Mouse (Mus musculus): ENCODE measurements around the gene Nme4. TPM values are rescaled to one million over a fixed set of nuclear protein-coding genes. Genes with fewer than 3 reads are reported as not detected.

Nme4 gene
- 115 and 137 TPM in 2 replicates for polyA plus RNA-seq (2016; fragmentation: Nextera tagmentation; extraction: Ambion mirVana)

- Histone ChIP-seq H3K36me3 (peaks cover 20% of the 10 kb centered on the region), H3K9me3 (no peaks in the 10 kb centered on the region), H3K4me3 (peak within 1 kb of the TSS; percentile 88), H3K4me1 (peaks cover 18% of the 10 kb centered on the region), H3K27ac (peak within 1 kb of the TSS; percentile 98), H3K27me3 (ENCODE audit: insufficient read depth, poor library complexity, severe bottlenecking) (no peaks in the 10 kb centered on the region)
- DNase-seq (ENCODE audit: low spot score): peak; percentile 89
- 4% methylated on average over 47 of the region's 47 CpGs for WGBS
These were observed at the start of gene Nme4 for GRCm38 (mm10) chr17:26095121-26095740. Nme4 (minus strand) TSS chr17:26095602.

GRCm38 (mm10) chr17:26143386-26143785 lies 48.0 kb upstream of the Nme4 start:
- H3K27ac ChIP-seq: no peak overlapping the region
- H3K4me3 ChIP-seq: no peak overlapping the region
- H3K27me3 ChIP-seq (ENCODE audit: insufficient read depth, poor library complexity, severe bottlenecking): no peaks in the 10 kb centered on the region
- WGBS: 97% methylated on average over 5 of the region's 5 CpGs
- H3K9me3 ChIP-seq: no peaks in the 10 kb centered on the region
- peak; percentile 68 for DNase-seq (ENCODE audit: low spot score)
- H3K4me1 ChIP-seq: peaks cover 21% of the 10 kb centered on the region
- H3K36me3 ChIP-seq: peaks cover 54% of the 10 kb centered on the region

GRCm38 (mm10) chr17:26142796-26143195 lies 47.4 kb upstream of the Nme4 start:
- peak; percentile 64 for DNase-seq (ENCODE audit: low spot score)
- 87% methylated on average over 4 of the region's 4 CpGs for WGBS
- peaks cover 48% of the 10 kb centered on the region for H3K36me3 ChIP-seq

GRCm38 (mm10) chr17:26138901-26139381 lies 43.5 kb upstream of the Nme4 start:
- Histone ChIP-seq H3K27ac (peak overlapping the region; percentile 95), H3K4me1 (peaks cover 33% of the 10 kb centered on the region), H3K27me3 (ENCODE audit: insufficient read depth, poor library complexity, severe bottlenecking) (no peaks in the 10 kb centered on the region), H3K9me3 (no peaks in the 10 kb centered on the region), H3K36me3 (peaks cover 16% of the 10 kb centered on the region), H3K4me3 (peak overlapping the region; percentile 91)
- WGBS: 1% methylated on average over 58 of the region's 58 CpGs
- DNase-seq (ENCODE audit: low spot score): peak; percentile 77

More at GRCm38 (mm10) chr17:26142796-26143195, 47.4 kb upstream of the Nme4 start:
- H3K4me1 ChIP-seq: peaks cover 26% of the 10 kb centered on the region
- H3K27me3 ChIP-seq (ENCODE audit: insufficient read depth, poor library complexity, severe bottlenecking): no peaks in the 10 kb centered on the region
- H3K4me3 ChIP-seq: no peak overlapping the region
- no peak overlapping the region for H3K27ac ChIP-seq
- no peaks in the 10 kb centered on the region for H3K9me3 ChIP-seq

GRCm38 (mm10) chr17:26138239-26138836 lies 42.9 kb upstream of the Nme4 start, which contains the start of gene Axin1:
Axin1 (plus strand) TSS chr17:26138688.
- Histone ChIP-seq H3K4me1 (peaks cover 33% of the 10 kb centered on the region), H3K27me3 (ENCODE audit: insufficient read depth, poor library complexity, severe bottlenecking) (no peaks in the 10 kb centered on the region), H3K27ac (peak within 1 kb of the TSS; percentile 95), H3K4me3 (peak within 1 kb of the TSS; percentile 91), H3K9me3 (no peaks in the 10 kb centered on the region), H3K36me3 (peaks cover 10% of the 10 kb centered on the region)
- under 1% methylated on average over 42 of the region's 42 CpGs for WGBS
- peak; percentile 99 for DNase-seq (ENCODE audit: low spot score)

- peaks cover 4% of the 10 kb centered on the region for H3K36me3 ChIP-seq
- H3K4me1 ChIP-seq: peaks cover 30% of the 10 kb centered on the region
- 75% methylated on average over 2 of the region's 2 CpGs for WGBS
- peak overlapping the region; percentile 91 for H3K4me3 ChIP-seq
- no peaks in the 10 kb centered on the region for H3K9me3 ChIP-seq
- DNase-seq (ENCODE audit: low spot score): peak; percentile 73
- H3K27ac ChIP-seq: peak overlapping the region; percentile 95
- no peaks in the 10 kb centered on the region for H3K27me3 ChIP-seq (ENCODE audit: insufficient read depth, poor library complexity, severe bottlenecking)
These were observed 42.3 kb upstream of the Nme4 start for GRCm38 (mm10) chr17:26137751-26138130.

- WGBS: 81% methylated on average over 11 of the region's 11 CpGs
These were observed 41.8 kb upstream of the Nme4 start for GRCm38 (mm10) chr17:26137106-26137750.

GRCm38 (mm10) chr17:26131856-26132853 lies 36.8 kb upstream of the Nme4 start:
- Histone ChIP-seq H3K27ac (no peak overlapping the region), H3K9me3 (no peaks in the 10 kb centered on the region), H3K27me3 (ENCODE audit: insufficient read depth, poor library complexity, severe bottlenecking) (no peaks in the 10 kb centered on the region), H3K4me3 (no peak overlapping the region), H3K36me3 (peaks cover 54% of the 10 kb centered on the region), H3K4me1 (peaks cover under 1% of the 10 kb centered on the region; the same call in 1 of the 2 replicates)
- 90% methylated on average over 18 of the region's 18 CpGs for WGBS
- DNase-seq (ENCODE audit: low spot score): no peak

More at GRCm38 (mm10) chr17:26137106-26137750, 41.8 kb upstream of the Nme4 start:
- Histone ChIP-seq H3K27ac (peak overlapping the region; percentile 95; the same call in 1 of the 2 replicates), H3K9me3 (no peaks in the 10 kb centered on the region), H3K4me3 (no peak overlapping the region), H3K4me1 (peaks cover 27% of the 10 kb centered on the region), H3K27me3 (ENCODE audit: insufficient read depth, poor library complexity, severe bottlenecking) (no peaks in the 10 kb centered on the region), H3K36me3 (peaks cover 3% of the 10 kb centered on the region; the same call in 1 of the 2 replicates)
- DNase-seq (ENCODE audit: low spot score): peak; percentile 73

- Histone ChIP-seq H3K4me3 (no peak overlapping the region), H3K27me3 (ENCODE audit: insufficient read depth, poor library complexity, severe bottlenecking) (no peaks in the 10 kb centered on the region), H3K9me3 (no peaks in the 10 kb centered on the region), H3K27ac (no peak overlapping the region), H3K36me3 (peaks cover 63% of the 10 kb centered on the region), H3K4me1 (peaks cover under 1% of the 10 kb centered on the region; the same call in 1 of the 2 replicates)
- WGBS: 87% methylated on average over 18 of the region's 18 CpGs
- DNase-seq (ENCODE audit: low spot score): no peak
These were observed 35.8 kb upstream of the Nme4 start for GRCm38 (mm10) chr17:26131062-26131732.

- 91% methylated on average over 10 of the region's 10 CpGs for WGBS
- no peak for DNase-seq (ENCODE audit: low spot score)
- peaks cover 53% of the 10 kb centered on the region for H3K36me3 ChIP-seq
These were observed 29.8 kb upstream of the Nme4 start for GRCm38 (mm10) chr17:26125226-26125625.

GRCm38 (mm10) chr17:26124560-26124959 lies 29.2 kb upstream of the Nme4 start:
- Histone ChIP-seq H3K36me3 (peaks cover 47% of the 10 kb centered on the region), H3K4me1 (peaks cover 27% of the 10 kb centered on the region), H3K9me3 (no peaks in the 10 kb centered on the region), H3K4me3 (peak overlapping the region; percentile 94), H3K27ac (no peak overlapping the region), H3K27me3 (ENCODE audit: insufficient read depth, poor library complexity, severe bottlenecking) (peaks cover 8% of the 10 kb centered on the region)
- WGBS: 78% methylated on average over 7 of the region's 7 CpGs
- no peak for DNase-seq (ENCODE audit: low spot score)

More at GRCm38 (mm10) chr17:26125226-26125625, 29.8 kb upstream of the Nme4 start:
- Histone ChIP-seq H3K27ac (no peak overlapping the region), H3K9me3 (no peaks in the 10 kb centered on the region), H3K4me1 (peaks cover 22% of the 10 kb centered on the region), H3K4me3 (no peak overlapping the region), H3K27me3 (ENCODE audit: insufficient read depth, poor library complexity, severe bottlenecking) (peaks cover 1% of the 10 kb centered on the region; the same call in 1 of the 2 replicates)
